Mouse (Mus musculus): ENCODE measurements around the gene 1500009L16Rik. TPM values are rescaled to one million over a fixed set of nuclear protein-coding genes. Genes with fewer than 3 reads are reported as not detected.

1500009L16Rik gene
- polyA plus RNA-seq (2014; fragmentation: Nextera tagmentation; extraction: Ambion mirVana) = 74.8 and 92.7 TPM in 2 replicates

- under 1% methylated on average over 37 of the region's 37 CpGs for WGBS
- Histone ChIP-seq H3K27me3 (ENCODE audit: control insufficient read depth, insufficient read depth, low read length) (no peaks in the 10 kb centered on the region), H3K4me3 (ENCODE audit: low read depth, low read length) (peak within 1 kb of the TSS; percentile 75), H3K36me3 (ENCODE audit: control insufficient read depth, insufficient read depth, low read length) (no peaks in the 10 kb centered on the region), H3K9me3 (ENCODE audit: control insufficient read depth, low read length) (no peaks in the 10 kb centered on the region), H3K27ac (ENCODE audit: low read depth, low read length) (no peak within 1 kb of the TSS), H3K4me2 (ENCODE audit: low read depth, low read length) (peak within 1 kb of the TSS; percentile 75), H3K9ac (replicated peaks; ENCODE audit: low read depth, low read length) (peak within 1 kb of the TSS; percentile 71), H3K4me1 (ENCODE audit: control insufficient read depth, insufficient read depth, low read length) (no peaks in the 10 kb centered on the region)
- peak; percentile 99 for ATAC-seq (ENCODE audit: low read depth)
Observed at GRCm38 (mm10) chr10:83722579-83723031, at the start of gene 1500009L16Rik. Gene 1500009L16Rik (plus strand): TSS chr10:83722865.

- no peak overlapping the region for H3K27ac ChIP-seq (ENCODE audit: low read depth, low read length)
- H3K4me1 ChIP-seq (ENCODE audit: control insufficient read depth, insufficient read depth, low read length) = no peaks in the 10 kb centered on the region
- no peak overlapping the region for H3K4me2 ChIP-seq (ENCODE audit: low read depth, low read length)
- WGBS = 88% methylated on average over 12 of the region's 12 CpGs
- H3K27me3 ChIP-seq (ENCODE audit: control insufficient read depth, insufficient read depth, low read length) = no peaks in the 10 kb centered on the region
- no peaks in the 10 kb centered on the region for H3K9me3 ChIP-seq (ENCODE audit: control insufficient read depth, low read length)
- no peak overlapping the region for H3K4me3 ChIP-seq (ENCODE audit: low read depth, low read length)
- H3K36me3 ChIP-seq (ENCODE audit: control insufficient read depth, insufficient read depth, low read length) = no peaks in the 10 kb centered on the region
- no peak overlapping the region for H3K9ac ChIP-seq (replicated peaks; ENCODE audit: low read depth, low read length)
- ATAC-seq (ENCODE audit: low read depth) = no peak
Observed at GRCm38 (mm10) chr10:83681334-83681733, 41.3 kb upstream of the 1500009L16Rik start.

GRCm38 (mm10) chr10:83688215-83688614 lies 34.5 kb upstream of the 1500009L16Rik start:
- no peaks in the 10 kb centered on the region for H3K27me3 ChIP-seq (ENCODE audit: control insufficient read depth, insufficient read depth, low read length)
- H3K9me3 ChIP-seq (ENCODE audit: control insufficient read depth, low read length) = no peaks in the 10 kb centered on the region
- no peak overlapping the region for H3K9ac ChIP-seq (replicated peaks; ENCODE audit: low read depth, low read length)
- no peaks in the 10 kb centered on the region for H3K4me1 ChIP-seq (ENCODE audit: control insufficient read depth, insufficient read depth, low read length)
- H3K27ac ChIP-seq (ENCODE audit: low read depth, low read length) = no peak overlapping the region
- H3K4me2 ChIP-seq (ENCODE audit: low read depth, low read length) = no peak overlapping the region
- 93% methylated on average over 2 of the region's 2 CpGs for WGBS
- no peaks in the 10 kb centered on the region for H3K36me3 ChIP-seq (ENCODE audit: control insufficient read depth, insufficient read depth, low read length)
- H3K4me3 ChIP-seq (ENCODE audit: low read depth, low read length) = no peak overlapping the region
- ATAC-seq (ENCODE audit: low read depth) = no peak

GRCm38 (mm10) chr10:83692175-83692895 lies 30.3 kb upstream of the 1500009L16Rik start:
- 86% methylated on average over 11 of the region's 11 CpGs for WGBS
- H3K4me2 ChIP-seq (ENCODE audit: low read depth, low read length) = no peak overlapping the region

GRCm38 (mm10) chr10:83696226-83696625 lies 26.4 kb upstream of the 1500009L16Rik start:
- ATAC-seq (ENCODE audit: low read depth) = no peak
- Histone ChIP-seq H3K4me1 (ENCODE audit: control insufficient read depth, insufficient read depth, low read length) (no peaks in the 10 kb centered on the region), H3K36me3 (ENCODE audit: control insufficient read depth, insufficient read depth, low read length) (no peaks in the 10 kb centered on the region), H3K27ac (ENCODE audit: low read depth, low read length) (no peak overlapping the region), H3K27me3 (ENCODE audit: control insufficient read depth, insufficient read depth, low read length) (no peaks in the 10 kb centered on the region), H3K9ac (replicated peaks; ENCODE audit: low read depth, low read length) (no peak overlapping the region), H3K4me3 (ENCODE audit: low read depth, low read length) (no peak overlapping the region), H3K9me3 (ENCODE audit: control insufficient read depth, low read length) (no peaks in the 10 kb centered on the region), H3K4me2 (ENCODE audit: low read depth, low read length) (no peak overlapping the region)
- 90% methylated on average over 4 of the region's 4 CpGs for WGBS

More at GRCm38 (mm10) chr10:83692175-83692895, 30.3 kb upstream of the 1500009L16Rik start:
- H3K36me3 ChIP-seq (ENCODE audit: control insufficient read depth, insufficient read depth, low read length) = no peaks in the 10 kb centered on the region
- ATAC-seq (ENCODE audit: low read depth) = no peak
- no peaks in the 10 kb centered on the region for H3K4me1 ChIP-seq (ENCODE audit: control insufficient read depth, insufficient read depth, low read length)
- H3K4me3 ChIP-seq (ENCODE audit: low read depth, low read length) = no peak overlapping the region
- H3K9ac ChIP-seq (replicated peaks; ENCODE audit: low read depth, low read length) = no peak overlapping the region
- H3K27me3 ChIP-seq (ENCODE audit: control insufficient read depth, insufficient read depth, low read length) = no peaks in the 10 kb centered on the region
- H3K9me3 ChIP-seq (ENCODE audit: control insufficient read depth, low read length) = no peaks in the 10 kb centered on the region
- H3K27ac ChIP-seq (ENCODE audit: low read depth, low read length) = no peak overlapping the region

- H3K27me3 ChIP-seq (ENCODE audit: control insufficient read depth, insufficient read depth, low read length) = no peaks in the 10 kb centered on the region
- H3K9ac ChIP-seq (replicated peaks; ENCODE audit: low read depth, low read length) = no peak overlapping the region
- no peaks in the 10 kb centered on the region for H3K9me3 ChIP-seq (ENCODE audit: control insufficient read depth, low read length)
- no peaks in the 10 kb centered on the region for H3K36me3 ChIP-seq (ENCODE audit: control insufficient read depth, insufficient read depth, low read length)
- no peak overlapping the region for H3K4me2 ChIP-seq (ENCODE audit: low read depth, low read length)
- no peaks in the 10 kb centered on the region for H3K4me1 ChIP-seq (ENCODE audit: control insufficient read depth, insufficient read depth, low read length)
- 63% methylated on average over 12 of the region's 12 CpGs for WGBS
- peak; percentile 61; the same call in 1 of the 2 replicates for ATAC-seq (ENCODE audit: low read depth)
- H3K4me3 ChIP-seq (ENCODE audit: low read depth, low read length) = no peak overlapping the region
- no peak overlapping the region for H3K27ac ChIP-seq (ENCODE audit: low read depth, low read length)
Observed at GRCm38 (mm10) chr10:83706628-83707027, 16.0 kb upstream of the 1500009L16Rik start.

GRCm38 (mm10) chr10:83709920-83710319 lies 12.7 kb upstream of the 1500009L16Rik start:
- WGBS = 64% methylated on average over 3 of the region's 3 CpGs

GRCm38 (mm10) chr10:83711769-83712168 lies 10.9 kb upstream of the 1500009L16Rik start:
- H3K4me3 ChIP-seq (ENCODE audit: low read depth, low read length) = no peak overlapping the region
- 54% methylated on average over 10 of the region's 10 CpGs for WGBS
- H3K27me3 ChIP-seq (ENCODE audit: control insufficient read depth, insufficient read depth, low read length) = no peaks in the 10 kb centered on the region
- no peaks in the 10 kb centered on the region; the same call in 1 of the 2 replicates for H3K4me1 ChIP-seq (ENCODE audit: control insufficient read depth, insufficient read depth, low read length)
- peak overlapping the region; percentile 39; the same call in 1 of the 2 replicates for H3K27ac ChIP-seq (ENCODE audit: low read depth, low read length)
- ATAC-seq (ENCODE audit: low read depth) = no peak
- H3K9me3 ChIP-seq (ENCODE audit: control insufficient read depth, low read length) = no peaks in the 10 kb centered on the region
- no peak overlapping the region for H3K4me2 ChIP-seq (ENCODE audit: low read depth, low read length)
- H3K9ac ChIP-seq (replicated peaks; ENCODE audit: low read depth, low read length) = no peak overlapping the region
- H3K36me3 ChIP-seq (ENCODE audit: control insufficient read depth, insufficient read depth, low read length) = no peaks in the 10 kb centered on the region

More at GRCm38 (mm10) chr10:83709920-83710319, 12.7 kb upstream of the 1500009L16Rik start:
- ATAC-seq (ENCODE audit: low read depth) = no peak
- no peak overlapping the region for H3K4me3 ChIP-seq (ENCODE audit: low read depth, low read length)
- H3K4me2 ChIP-seq (ENCODE audit: low read depth, low read length) = no peak overlapping the region
- no peaks in the 10 kb centered on the region for H3K36me3 ChIP-seq (ENCODE audit: control insufficient read depth, insufficient read depth, low read length)
- no peaks in the 10 kb centered on the region for H3K27me3 ChIP-seq (ENCODE audit: control insufficient read depth, insufficient read depth, low read length)
- no peaks in the 10 kb centered on the region for H3K9me3 ChIP-seq (ENCODE audit: control insufficient read depth, low read length)
- no peak overlapping the region for H3K9ac ChIP-seq (replicated peaks; ENCODE audit: low read depth, low read length)
- no peak overlapping the region for H3K27ac ChIP-seq (ENCODE audit: low read depth, low read length)
- H3K4me1 ChIP-seq (ENCODE audit: control insufficient read depth, insufficient read depth, low read length) = no peaks in the 10 kb centered on the region; the same call in 1 of the 2 replicates

GRCm38 (mm10) chr10:83718855-83719474 lies 3.7 kb upstream of the 1500009L16Rik start:
- ATAC-seq (ENCODE audit: low read depth) = no peak

More at GRCm38 (mm10) chr10:83718855-83719474, 3.7 kb upstream of the 1500009L16Rik start:
- Histone ChIP-seq H3K4me2 (ENCODE audit: low read depth, low read length) (no peak overlapping the region), H3K9me3 (ENCODE audit: control insufficient read depth, low read length) (no peaks in the 10 kb centered on the region), H3K4me3 (ENCODE audit: low read depth, low read length) (no peak overlapping the region), H3K27ac (ENCODE audit: low read depth, low read length) (no peak overlapping the region), H3K36me3 (ENCODE audit: control insufficient read depth, insufficient read depth, low read length) (no peaks in the 10 kb centered on the region), H3K9ac (replicated peaks; ENCODE audit: low read depth, low read length) (no peak overlapping the region), H3K27me3 (ENCODE audit: control insufficient read depth, insufficient read depth, low read length) (no peaks in the 10 kb centered on the region), H3K4me1 (ENCODE audit: control insufficient read depth, insufficient read depth, low read length) (no peaks in the 10 kb centered on the region)
- 88% methylated on average over 12 of the region's 12 CpGs for WGBS
